Mouse (Mus musculus) hindbrain, embryonic 10.5 days (tissue): Measurements from ENCODE around the gene Pilrb2. TPM values are rescaled to one million over a fixed set of nuclear protein-coding genes. Genes with fewer than 3 reads are reported as not detected.
"Not testable (repeated sequence)": the region's sequence is repeated elsewhere in the genome, so short reads cannot be mapped to it uniquely, and the experiment has no call there.

ENCODE experiments used
- DNase-seq: peaks from one replicate; pipeline ENCODE4 v3.0.0-alpha.2; 2017; ENCODE audit warnings: low spot score
- H3K27ac ChIP-seq: fragments of 300-500 bp; sonication (generic); 2 replicates; pipeline ENCODE4 v1.5.1; 2016; ENCODE audit warnings: mild to moderate bottlenecking, moderate library complexity
- H3K27me3 ChIP-seq: fragments of 300-500 bp; sonication (generic); 2 replicates; pipeline ENCODE4 v1.6.1; 2016; ENCODE audit warnings: mild to moderate bottlenecking; ENCODE audit not compliant: poor library complexity, insufficient read depth, severe bottlenecking
- H3K36me3 ChIP-seq: fragments of 300-500 bp; sonication (generic); 2 replicates; pipeline ENCODE4 v1.6.1; 2016; ENCODE audit warnings: mild to moderate bottlenecking, moderate library complexity
- H3K4me1 ChIP-seq: fragments of 300-500 bp; sonication (generic); replicated peaks from 2 replicates; pipeline ENCODE4 v1.6.1; 2016; ENCODE audit warnings: mild to moderate bottlenecking
- H3K4me3 ChIP-seq: fragments of 300-500 bp; sonication (generic); 2 replicates; pipeline ENCODE4 v1.5.1; 2016; ENCODE audit warnings: mild to moderate bottlenecking, moderate library complexity
- H3K9me3 ChIP-seq: fragments of 300-500 bp; sonication (generic); 2 replicates; pipeline ENCODE4 v1.6.1; 2016; ENCODE audit warnings: mild to moderate bottlenecking, moderate library complexity
- WGBS: fragments of 180-500 bp; shearing (Covaris S2); methylation state at CpG from one replicate; pipeline ENCODE4 v1.1.7; 2016; 5-methylcytosine and 5-hydroxymethylcytosine counted together
- polyA plus RNA-seq: library from polyadenylated mRNA; unstranded; fragments of >200 nt; fragmentation: Nextera tagmentation; extraction: Ambion mirVana; gene quantifications from 2 replicates; pipeline ENCODE4 v1.2.1, GENCODE M21; 2016

The Pilrb2 gene
- polyA plus RNA-seq: 0.37 TPM in 1 of 2 replicates, not detected in the other

GRCm38 (mm10) chr5:137871644-137872380 is at the start of gene Pilrb2:
Gene Pilrb2 (minus strand): TSS chr5:137871815.
- H3K27me3 ChIP-seq, H3K27ac ChIP-seq, H3K36me3 ChIP-seq, H3K9me3 ChIP-seq, H3K4me3 ChIP-seq, H3K4me1 ChIP-seq, DNase-seq: not testable (repeated sequence)
- WGBS: 84% methylated on average over 3 of the region's 3 CpGs

- H3K4me1 ChIP-seq: no peaks in the 10 kb centered on the region
- H3K36me3 ChIP-seq: no peaks in the 10 kb centered on the region
- no peak for DNase-seq
- H3K4me3 ChIP-seq: no peak overlapping the region
- H3K27ac ChIP-seq: no peak overlapping the region
- H3K27me3 ChIP-seq: no peaks in the 10 kb centered on the region
- 88% methylated on average over 6 of the region's 6 CpGs for WGBS
- no peaks in the 10 kb centered on the region for H3K9me3 ChIP-seq
Observed at GRCm38 (mm10) chr5:137915550-137915949, 43.9 kb upstream of the Pilrb2 start.

GRCm38 (mm10) chr5:137914508-137914907 is 42.9 kb upstream of the Pilrb2 start:
- no peak overlapping the region for H3K4me3 ChIP-seq
- no peak overlapping the region for H3K27ac ChIP-seq
- H3K9me3 ChIP-seq: no peaks in the 10 kb centered on the region
- no peaks in the 10 kb centered on the region for H3K36me3 ChIP-seq
- no peaks in the 10 kb centered on the region for H3K4me1 ChIP-seq
- DNase-seq: no peak
- H3K27me3 ChIP-seq: no peaks in the 10 kb centered on the region

DNA sequence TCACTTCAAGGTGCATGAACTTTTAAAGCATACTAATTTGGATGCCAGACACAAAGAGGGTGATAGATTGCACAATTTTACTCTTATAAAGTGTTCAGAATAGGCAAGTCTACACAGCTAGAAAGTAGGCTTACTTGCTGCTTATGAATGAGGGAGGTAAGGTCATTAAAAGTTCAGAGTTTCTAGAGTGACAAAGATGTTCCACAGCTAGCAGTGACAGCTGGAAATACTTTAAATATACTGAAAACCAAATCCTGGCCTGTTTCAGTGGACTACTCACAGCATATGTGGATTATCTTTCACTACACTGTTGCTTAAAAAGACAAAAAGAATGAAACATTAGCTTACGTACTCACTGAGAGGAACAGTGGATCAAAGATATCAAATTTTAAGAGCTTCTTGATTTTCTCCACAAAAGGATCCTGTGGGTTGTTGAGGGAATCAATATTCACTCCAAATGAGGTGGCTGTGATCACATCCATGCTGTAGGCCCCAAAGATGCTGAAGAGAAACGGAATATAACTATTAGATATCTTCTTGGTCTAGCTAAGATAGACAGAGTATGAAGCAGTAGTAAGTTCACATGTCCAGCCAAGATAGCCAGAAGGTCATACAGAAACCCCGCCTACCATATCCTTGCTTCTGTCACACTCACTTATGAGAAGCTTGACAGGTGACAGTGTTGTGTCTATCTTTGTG is 38.1 kb upstream of the Pilrb2 start:
- DNase-seq: no peak
- 90% methylated on average over 3 of the region's 3 CpGs for WGBS
- Histone ChIP-seq H3K4me3 (no peak overlapping the region), H3K4me1 (no peaks in the 10 kb centered on the region), H3K27ac (no peak overlapping the region), H3K36me3 (no peaks in the 10 kb centered on the region), H3K27me3 (no peaks in the 10 kb centered on the region), H3K9me3 (no peaks in the 10 kb centered on the region)

GRCm38 (mm10) chr5:137897812-137898211 is 26.2 kb upstream of the Pilrb2 start:
- Histone ChIP-seq H3K27ac (no peak overlapping the region), H3K9me3 (no peaks in the 10 kb centered on the region), H3K36me3 (no peaks in the 10 kb centered on the region), H3K4me1 (no peaks in the 10 kb centered on the region), H3K27me3 (no peaks in the 10 kb centered on the region), H3K4me3 (no peak overlapping the region)
- DNase-seq: no peak
- 85% methylated on average over 1 of the region's 1 CpGs for WGBS

GRCm38 (mm10) chr5:137892954-137893353 is 21.3 kb upstream of the Pilrb2 start:
- 63% methylated on average over 1 of the region's 1 CpGs for WGBS
- Histone ChIP-seq H3K27me3 (no peaks in the 10 kb centered on the region), H3K9me3 (no peaks in the 10 kb centered on the region), H3K4me3 (no peak overlapping the region), H3K27ac (no peak overlapping the region), H3K36me3 (no peaks in the 10 kb centered on the region), H3K4me1 (no peaks in the 10 kb centered on the region)
- no peak for DNase-seq

- no peak for DNase-seq
- Histone ChIP-seq H3K27ac (no peak overlapping the region), H3K4me3 (no peak overlapping the region), H3K4me1 (no peaks in the 10 kb centered on the region), H3K36me3 (no peaks in the 10 kb centered on the region), H3K9me3 (no peaks in the 10 kb centered on the region), H3K27me3 (no peaks in the 10 kb centered on the region)
- 81% methylated on average over 1 of the region's 1 CpGs for WGBS
Observed at GRCm38 (mm10) chr5:137887666-137888065, 16.1 kb upstream of the Pilrb2 start.

DNA sequence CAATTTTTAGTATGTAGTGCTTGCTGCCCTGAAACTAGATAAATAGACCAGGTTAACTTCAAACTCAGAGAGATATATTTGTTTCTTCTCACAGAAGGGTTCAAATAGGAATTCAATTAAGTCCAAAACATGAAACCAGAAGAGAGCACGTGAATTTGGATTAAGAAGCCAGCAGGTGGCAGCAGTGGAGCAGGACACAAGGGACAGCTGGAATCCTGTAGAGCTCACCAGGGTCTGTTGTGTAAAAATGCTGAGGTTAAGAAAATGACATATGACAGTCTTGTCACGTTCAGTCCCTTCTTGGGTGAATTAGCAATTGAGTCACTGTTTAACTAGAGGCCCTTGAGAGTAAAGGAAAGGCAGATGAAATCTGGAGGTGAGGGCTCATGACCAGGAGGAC is 14.3 kb upstream of the Pilrb2 start:
- H3K4me1 ChIP-seq: no peaks in the 10 kb centered on the region
- DNase-seq: peak; percentile 40
- H3K36me3 ChIP-seq: no peaks in the 10 kb centered on the region
- no peaks in the 10 kb centered on the region for H3K27me3 ChIP-seq
- no peak overlapping the region for H3K27ac ChIP-seq
- no peak overlapping the region for H3K4me3 ChIP-seq
- H3K9me3 ChIP-seq: no peaks in the 10 kb centered on the region
- 20% methylated on average over 2 of the region's 2 CpGs for WGBS

GRCm38 (mm10) chr5:137883345-137883744 is 11.7 kb upstream of the Pilrb2 start:
- H3K4me1 ChIP-seq: no peaks in the 10 kb centered on the region
- H3K27me3 ChIP-seq: no peaks in the 10 kb centered on the region
- no peaks in the 10 kb centered on the region for H3K9me3 ChIP-seq
- 85% methylated on average over 3 of the region's 3 CpGs for WGBS
- H3K36me3 ChIP-seq: no peaks in the 10 kb centered on the region
- DNase-seq: no peak
- no peak overlapping the region for H3K27ac ChIP-seq
- H3K4me3 ChIP-seq: no peak overlapping the region

- WGBS: 85% methylated on average over 4 of the region's 4 CpGs
- no peaks in the 10 kb centered on the region for H3K36me3 ChIP-seq
- no peaks in the 10 kb centered on the region for H3K9me3 ChIP-seq
- H3K27me3 ChIP-seq: no peaks in the 10 kb centered on the region
- no peaks in the 10 kb centered on the region for H3K4me1 ChIP-seq
- no peak for DNase-seq
- no peak overlapping the region for H3K4me3 ChIP-seq
- H3K27ac ChIP-seq: no peak overlapping the region
Observed at GRCm38 (mm10) chr5:137882922-137883321, 11.3 kb upstream of the Pilrb2 start.

DNA sequence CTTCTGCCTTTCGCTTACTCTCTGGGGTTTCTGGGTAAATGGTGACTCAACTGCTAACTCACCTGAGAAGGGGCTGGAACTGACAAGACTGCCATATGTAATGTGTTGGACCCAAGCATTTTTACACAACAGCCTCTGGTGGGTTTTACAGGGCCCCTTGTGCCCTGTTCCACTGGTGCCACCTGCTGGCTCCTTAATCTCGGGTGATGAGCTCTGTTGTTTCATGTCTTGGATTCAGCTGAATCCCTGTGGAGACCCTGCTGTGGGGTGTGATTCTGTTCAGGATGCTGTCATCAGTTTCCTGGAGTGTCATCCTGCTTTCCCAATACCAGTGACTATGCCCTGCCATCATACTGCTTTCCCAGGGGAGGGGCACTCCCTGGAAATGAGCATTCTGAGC is 6.2 kb upstream of the Pilrb2 start:
- Histone ChIP-seq H3K27ac (no peak overlapping the region), H3K9me3 (no peaks in the 10 kb centered on the region), H3K4me1 (no peaks in the 10 kb centered on the region), H3K27me3 (no peaks in the 10 kb centered on the region), H3K4me3 (no peak overlapping the region), H3K36me3 (no peaks in the 10 kb centered on the region)
- DNase-seq: no peak
- WGBS: 56% methylated on average over 2 of the region's 2 CpGs

- H3K36me3 ChIP-seq: no peaks in the 10 kb centered on the region
- no peaks in the 10 kb centered on the region for H3K9me3 ChIP-seq
- no peaks in the 10 kb centered on the region for H3K27me3 ChIP-seq
- no peak overlapping the region for H3K4me3 ChIP-seq
- WGBS: 82% methylated on average over 2 of the region's 2 CpGs
- no peak overlapping the region for H3K27ac ChIP-seq
- no peaks in the 10 kb centered on the region for H3K4me1 ChIP-seq
- no peak for DNase-seq
Observed at GRCm38 (mm10) chr5:137875054-137875453, 3.4 kb upstream of the Pilrb2 start.

DNA sequence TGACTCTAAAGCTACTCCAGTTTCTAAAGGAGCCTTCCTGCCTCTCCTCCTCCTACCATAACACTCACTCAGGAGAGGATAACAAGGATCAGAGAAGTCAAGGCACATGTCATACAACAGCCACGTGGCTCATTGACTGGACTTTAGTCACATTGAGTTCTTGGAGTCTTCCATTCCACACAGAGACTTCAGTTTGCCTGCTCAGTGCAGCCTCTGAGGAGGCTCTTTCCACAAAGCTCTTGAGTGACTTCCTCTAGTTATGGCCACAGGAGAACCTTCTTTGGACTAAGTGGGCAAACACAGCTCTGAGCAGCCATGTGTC is 727 bp upstream of the Pilrb2 start:
- not testable (repeated sequence) for H3K27me3 ChIP-seq, H3K9me3 ChIP-seq, H3K4me3 ChIP-seq, DNase-seq, H3K27ac ChIP-seq, H3K4me1 ChIP-seq, H3K36me3 ChIP-seq
- WGBS: 42% methylated on average over 1 of the region's 1 CpGs
